Mouse (Mus musculus): ENCODE measurements around the gene Map4k3. TPM values are rescaled to one million over a fixed set of nuclear protein-coding genes. Genes with fewer than 3 reads are reported as not detected.
A peak's percentile ranks its signal among the peaks of the same experiment; 100 is the strongest.

Gene Map4k3
- polyA plus RNA-seq, 1 experiment: 38.0 TPM

DNA sequence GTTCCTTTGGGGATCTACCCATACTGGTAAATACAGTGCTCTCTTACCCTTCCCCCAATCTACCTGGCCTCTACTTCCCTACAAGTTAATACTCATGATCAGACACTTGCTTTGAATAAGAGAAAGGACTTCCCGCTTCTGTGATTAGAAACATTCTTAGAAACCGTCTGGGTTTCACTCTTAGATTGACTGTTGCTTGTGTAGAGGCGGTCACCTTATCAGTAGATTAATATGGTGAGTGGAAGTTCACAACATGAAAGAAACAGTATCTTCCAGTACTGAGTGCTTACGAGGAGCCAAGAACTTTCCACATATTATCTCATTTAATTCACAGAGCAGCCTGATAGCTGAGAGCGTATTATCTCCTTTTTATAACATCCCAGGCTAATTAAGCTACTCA, 1.5 kb upstream of the Map4k3 start:
- no peak for DNase-seq
- peaks cover 6% of the 10 kb centered on the region for H3K4me1 ChIP-seq (ENCODE audit: control insufficient read depth, insufficient read depth, low read length)
- no peak overlapping the region for H3K4me3 ChIP-seq (replicated peaks; ENCODE audit: extremely low read depth, low read depth, low read length)
- WGBS: 65% methylated on average over 5 of the region's 5 CpGs
- TF ChIP-seq POLR2A (IDR thresholded peaks at IDR 0.05; ENCODE audit: borderline replicate concordance, extremely low read depth, low read depth, low read length) (no peak), CTCF (IDR thresholded peaks at IDR 0.05; ENCODE audit: insufficient read depth, low read length) (no peak)

DNA sequence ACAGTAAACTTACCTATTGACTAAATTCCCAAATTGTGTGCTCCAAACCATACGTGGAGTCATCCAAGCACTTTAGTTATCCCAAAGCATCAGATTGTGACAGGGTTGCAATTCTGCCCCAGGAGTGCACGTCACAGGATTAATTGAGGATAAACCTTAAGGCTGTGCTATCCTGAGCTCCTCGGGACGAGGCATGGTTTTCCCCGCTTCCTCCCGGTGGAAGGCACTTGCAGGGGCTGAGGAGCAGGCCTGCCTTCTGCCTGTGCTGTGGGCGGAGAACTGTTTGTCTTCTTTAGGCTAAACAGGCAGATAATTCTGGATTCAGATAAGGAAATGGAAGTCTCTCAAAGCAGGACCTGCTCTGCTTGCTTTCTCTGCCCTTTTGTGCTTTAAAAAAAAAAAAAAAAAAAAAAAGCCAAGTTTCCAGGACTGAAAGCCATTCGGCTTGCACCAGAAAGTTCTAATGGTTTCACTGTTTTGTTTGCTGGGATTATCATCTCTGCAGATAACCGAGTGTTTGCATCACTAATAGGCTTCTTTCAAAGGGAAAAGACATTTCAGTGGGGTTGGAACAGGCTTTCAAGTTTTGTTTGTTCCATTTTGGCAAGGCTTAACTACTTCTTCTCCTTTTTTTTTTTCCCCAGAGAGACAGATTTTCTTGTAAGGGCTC, 930 bp upstream of the Map4k3 start:
- no peak overlapping the region for H3K4me3 ChIP-seq (replicated peaks; ENCODE audit: extremely low read depth, low read depth, low read length)
- DNase-seq: no peak
- TF ChIP-seq POLR2A (IDR thresholded peaks at IDR 0.05; ENCODE audit: borderline replicate concordance, extremely low read depth, low read depth, low read length): peak; percentile 20; the same call in 1 of the 2 replicates
- TF ChIP-seq CTCF (IDR thresholded peaks at IDR 0.05; ENCODE audit: insufficient read depth, low read length): no peak
- 16% methylated on average over 9 of the region's 9 CpGs for WGBS
- peaks cover 12% of the 10 kb centered on the region for H3K4me1 ChIP-seq (ENCODE audit: control insufficient read depth, insufficient read depth, low read length)

DNA sequence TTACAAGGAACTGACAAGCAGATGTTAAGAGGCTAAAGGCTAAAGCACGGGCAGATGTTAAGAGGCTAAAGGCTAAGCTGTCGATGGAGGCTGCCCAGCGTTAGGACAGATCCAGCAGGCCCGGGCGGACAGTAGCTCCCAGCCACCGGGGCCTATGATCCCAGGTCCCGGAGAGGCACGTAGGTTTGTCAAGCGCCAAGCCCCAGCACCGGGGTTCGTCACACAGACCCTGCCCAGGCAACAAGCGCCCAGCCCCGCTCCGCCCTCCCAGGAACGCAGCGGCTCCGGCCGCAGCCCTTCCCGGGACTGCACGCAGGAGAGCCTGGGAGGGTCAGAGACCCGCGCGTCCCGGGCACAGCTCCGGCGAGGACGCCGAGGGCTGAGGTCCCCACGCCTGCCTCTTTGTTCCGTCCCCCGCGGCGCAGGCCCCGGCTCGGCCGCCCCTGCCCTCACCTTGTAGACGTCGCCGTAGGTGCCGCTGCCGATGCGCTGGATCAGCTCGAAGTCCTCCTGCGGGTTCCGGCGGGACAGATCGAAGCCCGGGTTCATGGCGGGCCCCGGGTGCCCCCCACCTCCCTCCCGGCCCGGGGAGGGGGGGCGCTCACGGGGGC, 839 bp downstream of the Map4k3 start:
- Histone ChIP-seq H3K4me1 (ENCODE audit: control insufficient read depth, insufficient read depth, low read length) (peaks cover 18% of the 10 kb centered on the region), H3K4me3 (replicated peaks; ENCODE audit: extremely low read depth, low read depth, low read length) (peak overlapping the region; percentile 67)
- TF ChIP-seq CTCF (IDR thresholded peaks at IDR 0.05; ENCODE audit: insufficient read depth, low read length): no peak
- no peak; the same call in 1 of the 2 replicates for TF ChIP-seq POLR2A (IDR thresholded peaks at IDR 0.05; ENCODE audit: borderline replicate concordance, extremely low read depth, low read depth, low read length)
- DNase-seq: peak; percentile 68
- WGBS: 2% methylated on average over 54 of the region's 54 CpGs

- Histone ChIP-seq H3K4me3 (replicated peaks; ENCODE audit: extremely low read depth, low read depth, low read length) (peak overlapping the region; percentile 67), H3K4me1 (ENCODE audit: control insufficient read depth, insufficient read depth, low read length) (peaks cover 23% of the 10 kb centered on the region)
- no peak for DNase-seq
- TF ChIP-seq POLR2A (IDR thresholded peaks at IDR 0.05; ENCODE audit: borderline replicate concordance, extremely low read depth, low read depth, low read length) (no peak), CTCF (IDR thresholded peaks at IDR 0.05; ENCODE audit: insufficient read depth, low read length) (no peak)
- 12% methylated on average over 8 of the region's 8 CpGs for WGBS
These were observed 1.5 kb downstream of the Map4k3 start for GRCm38 (mm10) chr17:80726821-80727220.

GRCm38 (mm10) chr17:80723092-80723491, 5.2 kb downstream of the Map4k3 start:
- whole genome bisulfite sequencing: 55% methylated on average over 6 of the region's 6 CpGs
- Histone ChIP-seq H3K4me1 (ENCODE audit: control insufficient read depth, insufficient read depth, low read length) (peaks cover 36% of the 10 kb centered on the region), H3K4me3 (replicated peaks; ENCODE audit: extremely low read depth, low read depth, low read length) (no peak overlapping the region)
- DNase-seq: no peak
- TF ChIP-seq CTCF (IDR thresholded peaks at IDR 0.05; ENCODE audit: insufficient read depth, low read length): no peak
- TF ChIP-seq POLR2A (IDR thresholded peaks at IDR 0.05; ENCODE audit: borderline replicate concordance, extremely low read depth, low read depth, low read length): no peak

- no peak for DNase-seq
- WGBS: 40% methylated on average over 7 of the region's 7 CpGs
- H3K4me3 ChIP-seq (replicated peaks; ENCODE audit: extremely low read depth, low read depth, low read length): no peak overlapping the region
These were observed 6.6 kb downstream of the Map4k3 start for GRCm38 (mm10) chr17:80721670-80722069.

DNA sequence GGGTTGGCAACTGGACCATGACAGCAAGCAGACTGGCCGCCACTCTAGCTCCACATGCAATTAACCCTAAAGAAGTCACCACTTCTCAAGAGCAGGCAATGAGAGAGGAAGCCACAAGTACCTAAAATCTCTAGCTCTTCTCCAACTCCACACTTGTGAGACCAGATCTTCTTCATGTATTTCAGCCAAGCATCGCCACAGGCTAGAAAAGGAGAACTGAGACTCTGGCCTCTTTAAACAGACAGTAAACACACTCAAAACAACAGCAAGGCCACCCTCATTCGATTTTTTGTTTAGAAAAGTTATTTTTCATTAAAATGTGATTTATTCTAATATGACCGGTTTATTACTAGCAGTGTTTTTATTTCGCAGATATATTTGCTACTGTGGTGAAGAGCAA, 9.0 kb downstream of the Map4k3 start:
- H3K4me3 ChIP-seq (replicated peaks; ENCODE audit: extremely low read depth, low read depth, low read length): no peak overlapping the region
- DNase-seq: no peak
- TF ChIP-seq POLR2A (IDR thresholded peaks at IDR 0.05; ENCODE audit: borderline replicate concordance, extremely low read depth, low read depth, low read length) (no peak), CTCF (IDR thresholded peaks at IDR 0.05; ENCODE audit: insufficient read depth, low read length) (no peak)
- H3K4me1 ChIP-seq (ENCODE audit: control insufficient read depth, insufficient read depth, low read length): peaks cover 39% of the 10 kb centered on the region
- WGBS: 72% methylated on average over 5 of the region's 5 CpGs

More at GRCm38 (mm10) chr17:80721670-80722069, 6.6 kb downstream of the Map4k3 start:
- no peak for TF ChIP-seq CTCF (IDR thresholded peaks at IDR 0.05; ENCODE audit: insufficient read depth, low read length)
- no peak for TF ChIP-seq POLR2A (IDR thresholded peaks at IDR 0.05; ENCODE audit: borderline replicate concordance, extremely low read depth, low read depth, low read length)
- peaks cover 42% of the 10 kb centered on the region for H3K4me1 ChIP-seq (ENCODE audit: control insufficient read depth, insufficient read depth, low read length)

GRCm38 (mm10) chr17:80718243-80718642, 10.0 kb downstream of the Map4k3 start:
- no peak for DNase-seq
- Histone ChIP-seq H3K4me1 (ENCODE audit: control insufficient read depth, insufficient read depth, low read length) (peaks cover 37% of the 10 kb centered on the region), H3K4me3 (replicated peaks; ENCODE audit: extremely low read depth, low read depth, low read length) (no peak overlapping the region)
- 43% methylated on average over 5 of the region's 5 CpGs for WGBS
- TF ChIP-seq CTCF (IDR thresholded peaks at IDR 0.05; ENCODE audit: insufficient read depth, low read length): no peak
- TF ChIP-seq POLR2A (IDR thresholded peaks at IDR 0.05; ENCODE audit: borderline replicate concordance, extremely low read depth, low read depth, low read length): no peak

DNA sequence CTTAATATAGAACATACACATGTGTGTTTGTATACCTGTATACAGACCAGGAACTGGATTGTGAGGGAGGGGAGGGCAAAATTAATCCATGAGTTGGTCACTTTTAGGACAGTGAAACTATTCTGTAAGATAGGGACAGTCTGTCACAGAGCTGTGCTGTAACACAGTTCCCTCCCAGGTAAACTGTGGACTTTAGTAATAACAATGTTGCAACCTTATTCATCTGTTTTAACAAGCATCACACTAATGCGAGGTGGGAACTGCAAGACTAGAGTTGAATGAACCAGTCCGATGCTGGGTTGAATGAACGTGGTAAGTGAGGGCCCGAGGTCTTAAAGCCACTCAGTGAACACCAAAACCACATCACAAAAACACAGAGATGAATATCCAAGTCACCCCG, 14.7 kb downstream of the Map4k3 start:
- Histone ChIP-seq H3K4me3 (replicated peaks; ENCODE audit: extremely low read depth, low read depth, low read length) (no peak overlapping the region), H3K4me1 (ENCODE audit: control insufficient read depth, insufficient read depth, low read length) (peaks cover 44% of the 10 kb centered on the region)
- no peak for DNase-seq
- WGBS: 83% methylated on average over 5 of the region's 5 CpGs
- TF ChIP-seq CTCF (IDR thresholded peaks at IDR 0.05; ENCODE audit: insufficient read depth, low read length) (no peak), POLR2A (IDR thresholded peaks at IDR 0.05; ENCODE audit: borderline replicate concordance, extremely low read depth, low read depth, low read length) (no peak)
